Mouse (Mus musculus): ENCODE measurements around the gene Jund.

Jund gene

DNA sequence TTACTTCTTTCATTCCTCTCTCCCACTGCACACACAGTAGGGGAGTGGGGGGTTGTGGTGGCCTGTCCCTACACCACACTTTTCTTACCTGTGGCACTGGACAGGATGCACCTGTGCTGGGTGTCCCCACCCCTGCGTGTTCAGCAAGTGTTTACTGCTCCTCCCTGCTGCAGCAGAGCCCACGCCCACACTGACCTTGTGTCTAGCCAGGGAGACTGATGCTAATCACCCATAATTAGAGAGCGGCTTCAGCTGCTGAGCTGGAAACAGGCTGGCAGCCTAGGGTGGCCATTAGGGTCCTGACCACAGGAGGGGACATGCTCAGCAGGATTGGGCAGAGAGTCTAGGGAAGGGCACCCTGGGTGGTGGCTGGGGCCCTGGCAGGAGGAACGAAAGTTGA, 24.0 kb upstream of the Jund start:
- DNase-seq (ENCODE audit: low spot score): peak; percentile 27

DNA sequence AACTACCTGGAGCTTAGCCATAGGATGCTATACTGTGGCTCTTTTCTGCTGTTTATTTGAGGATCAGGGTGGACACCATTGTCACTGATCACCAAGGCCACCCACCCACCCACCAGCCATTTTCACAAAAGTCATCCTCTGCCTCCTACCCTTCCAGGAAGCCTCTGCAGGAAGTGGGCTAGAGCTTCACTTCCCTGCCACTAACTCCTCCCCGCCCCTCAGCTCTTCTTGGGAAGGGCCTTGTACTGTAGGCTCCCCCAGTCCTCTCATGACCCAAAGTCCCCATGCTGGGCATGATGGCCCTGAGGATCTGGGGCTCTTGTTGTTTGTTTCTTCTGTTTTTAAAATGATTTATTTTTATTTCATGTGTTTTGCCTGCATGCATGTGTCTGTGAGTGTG, 23.4 kb upstream of the Jund start:
- DNase-seq (ENCODE audit: low spot score): no peak

- no peak for DNase-seq (ENCODE audit: low spot score)
Observed at GRCm38 (mm10) chr8:70677451-70678080, 21.2 kb upstream of the Jund start.

GRCm38 (mm10) chr8:70678679-70679078, 20.1 kb upstream of the Jund start:
- DNase-seq (ENCODE audit: low spot score): no peak

DNA sequence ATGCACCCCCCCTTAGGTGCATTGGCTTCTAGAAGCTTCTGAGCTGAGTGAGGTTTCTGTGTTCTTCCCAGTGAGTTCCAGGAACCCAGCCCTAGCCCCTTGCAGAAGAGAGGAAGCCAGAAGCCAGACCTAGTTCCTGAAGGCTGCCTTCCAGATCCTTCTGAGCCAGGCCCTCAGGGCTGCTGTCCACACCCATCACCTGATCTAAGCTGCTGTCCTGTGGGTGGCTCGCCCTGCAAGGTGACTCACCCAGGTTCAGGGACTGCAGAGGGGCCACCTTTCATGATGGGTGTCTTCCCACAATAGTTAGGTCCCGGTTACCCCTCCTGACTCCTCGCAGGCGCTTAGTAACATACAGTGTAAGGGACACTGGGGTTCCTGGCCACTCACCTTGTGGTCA, 19.3 kb upstream of the Jund start:
- no peak for DNase-seq (ENCODE audit: low spot score)

DNA sequence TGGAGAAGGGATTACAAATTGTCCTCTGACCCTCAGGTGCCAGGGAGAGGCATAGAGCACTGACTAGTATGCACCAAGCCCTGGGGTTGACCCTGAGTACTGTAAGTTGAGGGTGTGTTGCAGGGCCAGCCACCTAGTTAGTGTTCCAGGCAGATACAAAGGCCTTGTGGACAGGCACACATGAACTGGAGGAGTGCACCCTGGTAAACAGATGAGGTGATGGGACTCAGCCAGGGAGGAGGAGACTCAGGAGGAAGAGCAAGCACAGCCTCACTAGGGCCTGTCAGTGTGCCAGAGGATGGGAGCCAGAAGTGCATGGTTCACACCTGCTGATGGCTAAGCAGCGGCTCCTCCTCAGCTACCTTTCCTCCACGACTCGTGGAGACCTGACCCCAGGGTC, 18.7 kb upstream of the Jund start:
- no peak for DNase-seq (ENCODE audit: low spot score)

GRCm38 (mm10) chr8:70681410-70681809, 17.3 kb upstream of the Jund start:
- DNase-seq (ENCODE audit: low spot score): no peak

- no peak for DNase-seq (ENCODE audit: low spot score)
Observed at GRCm38 (mm10) chr8:70682193-70682592, 16.6 kb upstream of the Jund start.

GRCm38 (mm10) chr8:70682692-70683091, 16.1 kb upstream of the Jund start:
- no peak for DNase-seq (ENCODE audit: low spot score)

GRCm38 (mm10) chr8:70684291-70684690, 14.5 kb upstream of the Jund start:
- no peak for DNase-seq (ENCODE audit: low spot score)

DNA sequence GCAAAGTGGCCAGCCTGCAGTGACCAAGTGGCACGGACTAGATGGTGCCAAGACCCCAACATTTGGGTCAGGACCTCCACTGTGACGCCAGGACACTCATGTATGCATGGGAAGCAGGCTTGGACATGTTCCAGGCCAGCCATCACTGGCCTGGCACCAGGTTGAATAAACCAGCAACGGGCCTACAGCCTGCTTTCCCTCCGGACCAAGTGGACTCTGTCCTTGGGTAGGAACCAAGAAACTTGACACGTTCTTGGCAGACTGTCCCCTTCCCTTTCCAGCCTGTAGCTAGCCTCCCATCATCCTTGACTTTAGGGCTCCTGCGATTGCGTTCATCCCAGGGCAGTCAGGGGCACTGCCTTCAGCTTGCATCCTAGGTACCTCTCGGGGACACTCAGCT, 11.2 kb upstream of the Jund start:
- no peak for DNase-seq (ENCODE audit: low spot score)

- DNase-seq (ENCODE audit: low spot score): no peak
Observed at GRCm38 (mm10) chr8:70688136-70688535, 10.6 kb upstream of the Jund start.

GRCm38 (mm10) chr8:70689892-70690390, 8.8 kb upstream of the Jund start:
- no peak for DNase-seq (ENCODE audit: low spot score)

DNA sequence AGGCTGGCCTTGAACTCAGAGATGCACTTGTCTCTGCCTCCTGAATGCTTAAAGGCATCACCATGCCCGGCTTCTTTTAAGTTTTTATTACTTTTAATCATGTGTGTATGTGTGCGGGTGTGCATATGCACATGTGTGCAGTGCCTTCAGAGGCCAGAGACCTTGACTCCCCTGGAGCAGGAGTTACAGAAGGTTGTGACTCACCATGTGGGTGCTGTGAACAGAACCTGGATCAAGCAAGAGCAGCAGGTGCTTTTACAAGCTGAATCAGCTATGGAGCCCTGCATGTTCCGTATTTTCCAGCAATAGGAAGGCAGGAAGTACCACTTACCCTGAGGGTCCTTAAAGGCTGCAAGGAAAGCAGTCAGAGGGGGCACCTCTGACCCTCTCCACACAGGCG, 7.5 kb upstream of the Jund start:
- DNase-seq (ENCODE audit: low spot score): no peak

GRCm38 (mm10) chr8:70691727-70692231, 7.0 kb upstream of the Jund start:
- DNase-seq (ENCODE audit: low spot score): peak; percentile 86

DNA sequence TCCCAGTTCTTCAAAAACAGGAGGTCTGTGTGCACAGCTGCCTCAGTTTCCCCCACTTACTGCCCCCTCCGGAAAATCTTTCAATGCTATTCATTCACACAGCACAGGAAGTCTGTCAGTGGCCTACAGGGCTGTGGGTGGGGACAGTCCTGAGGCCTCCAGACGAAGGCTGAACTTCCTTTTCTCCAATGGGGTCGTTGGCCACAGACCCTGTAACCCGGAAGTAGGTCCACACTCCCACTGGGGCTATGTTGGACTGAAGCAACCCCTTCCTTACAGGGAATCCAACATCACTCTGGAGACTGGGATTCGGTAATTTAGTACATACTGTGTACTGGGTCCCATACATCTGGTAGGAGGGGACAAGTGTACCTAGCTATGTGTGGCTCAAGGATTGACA, 5.1 kb upstream of the Jund start:
- no peak for DNase-seq (ENCODE audit: low spot score)

GRCm38 (mm10) chr8:70695318-70696018, 3.3 kb upstream of the Jund start:
- no peak for DNase-seq (ENCODE audit: low spot score)

GRCm38 (mm10) chr8:70696019-70696885, 2.5 kb upstream of the Jund start:
- peak; percentile 73 for DNase-seq (ENCODE audit: low spot score)

DNA sequence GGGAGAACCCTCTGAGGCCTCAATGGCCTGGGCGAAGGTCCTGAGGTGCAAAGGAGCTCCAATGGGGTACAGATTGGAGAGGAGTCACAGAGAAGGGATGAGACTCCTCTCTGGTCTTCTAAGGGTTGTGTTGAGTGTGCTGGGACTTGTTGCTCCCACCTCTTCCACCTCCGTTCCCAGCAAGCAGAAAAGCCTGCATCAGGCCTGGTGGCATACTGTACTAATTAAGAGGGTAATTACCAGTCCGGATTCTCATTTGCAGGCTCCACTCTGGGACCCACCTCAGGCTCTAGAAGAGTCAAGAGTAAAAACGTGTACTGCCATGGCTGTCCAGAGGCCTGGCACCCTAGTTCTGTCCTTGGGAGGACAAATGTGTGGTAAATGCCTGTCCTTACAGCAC, 1.8 kb upstream of the Jund start:
- DNase-seq (ENCODE audit: low spot score): no peak

DNA sequence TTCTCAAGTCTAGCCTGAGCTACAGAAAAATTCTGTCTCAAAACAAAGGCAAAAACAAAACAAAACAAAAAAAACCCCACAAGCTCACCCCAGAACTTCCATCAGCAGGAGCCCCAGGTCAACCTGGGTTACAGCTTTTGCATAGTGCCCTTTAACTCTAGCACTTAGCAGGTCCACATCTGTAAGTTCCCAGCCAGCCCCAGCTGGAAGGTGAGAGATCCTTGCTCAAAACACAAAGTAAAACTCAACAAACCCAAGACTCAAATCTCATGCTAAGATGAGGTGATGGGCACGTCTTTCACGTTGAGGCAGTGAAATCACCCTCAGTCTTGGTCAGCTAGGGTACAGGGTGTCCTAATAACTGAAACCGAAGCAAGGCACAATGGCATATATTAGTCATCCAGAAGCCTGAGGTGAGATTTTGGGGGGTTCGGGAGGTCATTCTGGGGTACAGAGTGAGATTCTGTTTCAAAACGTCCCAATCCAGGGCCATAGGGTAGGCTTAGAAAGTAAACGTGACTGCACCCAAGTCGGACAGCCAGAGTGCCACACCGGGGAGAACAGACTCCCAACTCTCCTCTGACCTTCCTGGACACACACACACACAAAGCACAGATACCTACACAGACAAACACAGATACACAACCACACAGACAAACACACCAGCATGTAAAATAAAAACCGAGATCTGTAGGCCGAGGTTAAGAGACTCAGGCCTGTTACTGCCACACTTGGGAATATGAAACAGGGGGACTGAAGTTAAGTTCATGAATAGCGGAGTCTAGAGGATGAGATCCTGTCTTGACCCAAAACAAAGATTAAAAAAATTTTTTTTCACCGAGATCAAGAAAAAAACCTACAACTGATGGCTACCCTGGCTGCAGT, 1.1 kb upstream of the Jund start:
- no peak for DNase-seq (ENCODE audit: low spot score)

DNA sequence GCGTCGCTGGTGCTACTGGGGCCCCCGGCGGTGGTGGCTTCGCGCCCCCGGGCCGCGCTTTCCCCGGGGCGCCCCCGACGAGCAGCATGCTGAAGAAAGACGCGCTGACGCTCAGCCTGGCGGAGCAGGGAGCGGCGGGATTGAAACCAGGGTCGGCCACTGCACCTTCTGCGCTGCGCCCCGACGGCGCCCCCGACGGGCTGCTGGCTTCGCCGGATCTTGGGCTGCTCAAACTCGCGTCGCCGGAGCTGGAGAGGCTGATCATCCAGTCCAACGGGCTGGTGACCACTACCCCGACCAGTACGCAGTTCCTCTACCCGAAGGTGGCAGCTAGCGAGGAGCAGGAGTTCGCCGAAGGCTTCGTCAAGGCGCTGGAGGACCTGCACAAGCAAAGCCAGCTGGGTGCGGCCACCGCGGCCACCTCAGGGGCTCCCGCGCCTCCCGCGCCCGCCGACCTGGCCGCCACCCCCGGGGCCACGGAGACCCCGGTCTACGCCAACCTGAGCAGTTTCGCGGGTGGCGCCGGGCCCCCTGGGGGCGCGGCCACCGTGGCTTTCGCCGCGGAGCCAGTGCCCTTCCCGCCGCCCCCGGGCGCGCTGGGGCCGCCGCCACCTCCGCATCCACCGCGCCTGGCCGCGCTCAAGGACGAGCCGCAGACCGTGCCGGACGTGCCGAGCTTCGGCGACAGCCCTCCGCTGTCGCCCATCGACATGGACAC, 526 bp downstream of the Jund start:
- peak; percentile 64 for DNase-seq (ENCODE audit: low spot score)

Data from testis, postnatal 14 days (tissue).